Mouse (Mus musculus) stomach, postnatal 0 days (tissue): ENCODE measurements at regions not wholly inside any gene's neighbourhood (a gene's known extent, or its start where the extent isn't known, plus 50 kb on each side); places are given as distances from the start of the nearest gene placed in this dataset.

Experiments used
- CTCF ChIP-seq: IDR thresholded peaks from 2 replicates; pipeline ENCODE4 v1.5.1; 2016; ENCODE audit warnings: antibody characterized with exemption, low read depth, mild to moderate bottlenecking, moderate library complexity
- EP300 ChIP-seq: optimal IDR thresholded peaks from 2 replicates; pipeline ENCODE3; 2016; ENCODE audit warnings: antibody characterized with exemption

DNA sequence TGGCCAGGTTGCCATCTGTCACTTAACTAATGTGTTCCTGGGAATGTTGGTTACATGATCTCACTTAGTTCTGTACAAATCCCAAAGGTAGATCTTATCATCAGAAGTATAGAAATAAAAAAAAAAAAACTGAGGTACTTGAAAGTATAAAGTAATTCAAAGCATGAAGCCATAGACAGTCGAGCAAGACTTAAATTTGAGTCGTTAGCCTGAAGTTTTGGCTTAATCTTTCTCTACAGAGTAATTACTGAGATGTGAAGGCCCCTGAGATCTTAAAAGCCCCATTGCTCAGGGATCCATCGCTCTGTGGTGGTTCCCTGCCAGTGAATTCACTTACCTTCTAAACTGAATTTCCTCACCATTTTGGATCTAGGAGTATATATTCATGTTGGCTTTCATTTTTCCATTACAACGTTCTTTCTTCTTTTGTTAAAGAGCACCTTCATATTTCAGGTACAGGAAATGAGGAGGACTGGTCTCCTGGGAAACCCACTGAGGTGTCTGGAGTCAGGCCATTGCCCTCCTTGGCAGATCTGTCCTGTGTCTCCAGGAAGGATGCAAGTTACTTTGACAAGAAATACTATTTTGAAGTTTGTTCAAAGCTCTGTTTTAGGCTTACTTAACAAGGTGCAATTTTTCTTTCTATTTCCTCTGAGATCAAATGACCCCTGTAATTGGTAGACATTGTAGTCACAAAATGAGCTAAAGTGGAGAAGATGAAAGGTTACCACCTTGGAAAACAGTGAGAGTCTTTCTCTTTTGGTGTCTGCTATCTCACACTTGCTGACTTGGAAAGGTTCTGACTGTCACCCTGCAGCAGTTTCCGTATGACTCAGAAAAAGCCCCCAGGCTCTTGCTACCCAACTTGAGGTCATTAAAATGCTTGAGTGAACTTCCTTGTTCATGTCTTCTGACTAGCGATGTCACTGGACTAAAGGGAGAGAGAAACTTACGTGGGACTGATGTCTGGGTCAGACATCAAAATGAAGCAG is 180.5 kb upstream of the Zc3h12c start:
- no peak for TF ChIP-seq CTCF
- no peak for TF ChIP-seq EP300
